Mouse (Mus musculus) right cerebral cortex, postnatal 10 days (tissue): ENCODE data around the gene Tmem251.

Experiments used
- DNase-seq, 2 experiments: peaks; one replicate each; pipeline ENCODE4 v3.0.0; 2021; ENCODE audit warnings: low spot score in 2 of 2

The Tmem251 gene

DNA sequence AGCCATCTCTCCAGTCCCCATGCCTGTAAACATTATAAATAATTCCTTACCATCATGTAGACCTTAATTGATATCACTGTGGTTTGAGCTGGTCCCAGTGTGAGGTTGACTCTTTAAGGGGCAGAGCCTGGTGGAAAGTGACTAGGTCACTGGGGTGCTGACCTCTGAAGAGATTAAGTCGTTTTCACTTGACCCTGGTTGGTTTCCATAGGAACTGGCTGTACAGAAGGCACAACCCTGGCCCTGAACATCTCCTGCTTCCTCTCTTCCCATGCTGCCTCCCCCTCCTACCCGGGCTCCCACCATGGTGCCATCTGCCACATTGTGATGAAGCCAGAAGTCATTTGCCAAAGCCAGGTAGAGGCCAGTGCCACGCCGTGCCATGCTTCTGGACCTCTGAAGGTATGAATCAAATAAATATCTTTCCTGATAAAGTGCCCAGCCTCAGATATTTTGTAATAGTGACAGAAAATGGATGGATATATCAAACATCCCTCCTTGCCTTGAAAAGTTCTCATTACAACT lies 32.6 kb upstream of the Tmem251 start:
- DNase-seq: no peak

GRCm38 (mm10) chr12:102713153-102713865 lies 30.3 kb upstream of the Tmem251 start:
- no peak for DNase-seq

GRCm38 (mm10) chr12:102714116-102714515 lies 29.4 kb upstream of the Tmem251 start:
- no peak for DNase-seq

- DNase-seq: no peak
Measured at GRCm38 (mm10) chr12:102714654-102715395, 28.7 kb upstream of the Tmem251 start.

GRCm38 (mm10) chr12:102719552-102720315 lies 23.8 kb upstream of the Tmem251 start:
- peak in 1 of 2 experiments; percentile 80 for DNase-seq

- no peak for DNase-seq
Measured at GRCm38 (mm10) chr12:102722451-102722850, 21.1 kb upstream of the Tmem251 start.

- no peak for DNase-seq
Measured at GRCm38 (mm10) chr12:102722966-102723365, 20.6 kb upstream of the Tmem251 start.

DNA sequence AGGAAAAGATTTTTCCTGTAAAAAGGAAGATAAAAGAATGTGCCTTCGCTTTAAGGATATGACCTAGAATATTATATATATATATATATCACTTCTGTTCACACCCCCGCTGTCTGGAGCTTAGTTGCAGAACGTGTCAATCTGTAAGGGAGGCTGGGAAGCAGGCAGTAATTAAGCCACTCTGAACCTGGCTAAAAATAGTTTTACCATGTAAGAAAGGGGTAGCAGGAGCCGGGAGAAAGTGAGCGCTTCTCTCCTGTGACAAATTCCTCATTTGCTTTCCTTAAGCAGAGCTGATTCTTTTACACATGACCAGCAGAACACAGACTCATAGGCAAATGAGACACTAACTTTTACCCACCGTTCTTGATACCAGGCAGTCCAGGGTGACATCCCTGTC lies 19.7 kb upstream of the Tmem251 start:
- peak; percentile 64 to 84 for DNase-seq

GRCm38 (mm10) chr12:102725146-102725545 lies 18.4 kb upstream of the Tmem251 start:
- DNase-seq: no peak

DNA sequence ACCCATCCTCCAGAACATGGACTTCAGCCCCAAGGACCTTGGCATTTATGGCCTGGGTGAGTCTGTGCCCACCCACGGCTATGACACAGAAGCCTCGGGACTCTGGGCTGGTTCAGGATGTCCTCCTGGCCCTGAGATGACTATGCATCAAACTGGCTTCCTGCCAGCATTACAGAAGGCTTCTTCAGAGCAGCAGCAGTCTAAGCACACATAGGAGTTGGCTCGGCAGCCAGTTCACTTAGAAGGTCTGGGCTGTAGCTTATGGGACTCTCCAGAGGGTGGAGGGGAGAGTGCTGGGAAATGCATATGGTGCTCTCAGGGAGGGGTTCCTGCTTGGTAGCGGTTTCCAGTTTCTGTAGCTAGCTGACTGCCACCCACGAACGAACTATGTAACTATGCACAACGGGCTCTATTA lies 17.8 kb upstream of the Tmem251 start:
- DNase-seq: peak in 1 of 2 experiments; percentile 68

- DNase-seq: peak; percentile 91 to 94
Measured at GRCm38 (mm10) chr12:102729855-102730797, 13.4 kb upstream of the Tmem251 start.

DNA sequence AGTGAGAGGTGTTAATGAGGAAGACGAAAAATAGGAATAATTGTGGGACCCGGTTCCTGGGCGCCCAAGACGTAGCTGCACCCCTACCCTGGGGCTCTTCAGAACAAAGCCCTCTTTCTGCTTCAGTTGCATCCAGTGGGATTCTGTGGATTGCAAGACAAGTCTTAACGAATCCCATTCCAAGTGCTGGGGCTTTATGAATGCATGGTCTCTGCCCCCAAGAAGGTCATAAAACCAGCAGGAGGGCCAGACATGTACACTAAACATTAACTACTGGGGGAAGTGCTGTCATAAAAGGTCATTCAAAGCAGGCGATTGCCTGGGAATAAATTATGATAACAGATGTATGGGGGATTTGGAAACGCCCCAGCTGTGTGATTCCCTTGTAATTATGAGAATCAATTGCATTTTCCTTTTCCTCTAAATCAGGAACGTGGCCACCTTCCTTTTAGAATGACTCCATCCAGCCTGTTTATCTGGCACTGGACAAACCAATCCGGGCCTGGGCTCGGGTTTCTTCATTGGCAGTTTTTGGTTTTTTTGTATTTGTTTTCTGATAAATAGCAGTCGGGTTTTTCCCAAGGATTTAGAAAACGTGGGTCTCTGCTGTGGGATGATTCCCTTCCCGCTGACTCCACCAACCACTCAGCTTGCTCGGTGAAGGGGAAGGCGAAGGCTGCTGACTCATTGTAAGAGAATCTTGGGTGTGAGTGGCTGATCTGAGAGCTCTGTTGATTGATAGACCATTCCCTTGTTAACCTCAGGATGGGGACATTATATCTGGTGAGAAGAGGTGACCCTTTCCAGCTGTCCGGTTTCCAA lies 12.6 kb upstream of the Tmem251 start:
- no peak for DNase-seq

- DNase-seq: peak; percentile 56 to 57
Measured at GRCm38 (mm10) chr12:102733381-102733780, 10.2 kb upstream of the Tmem251 start.

DNA sequence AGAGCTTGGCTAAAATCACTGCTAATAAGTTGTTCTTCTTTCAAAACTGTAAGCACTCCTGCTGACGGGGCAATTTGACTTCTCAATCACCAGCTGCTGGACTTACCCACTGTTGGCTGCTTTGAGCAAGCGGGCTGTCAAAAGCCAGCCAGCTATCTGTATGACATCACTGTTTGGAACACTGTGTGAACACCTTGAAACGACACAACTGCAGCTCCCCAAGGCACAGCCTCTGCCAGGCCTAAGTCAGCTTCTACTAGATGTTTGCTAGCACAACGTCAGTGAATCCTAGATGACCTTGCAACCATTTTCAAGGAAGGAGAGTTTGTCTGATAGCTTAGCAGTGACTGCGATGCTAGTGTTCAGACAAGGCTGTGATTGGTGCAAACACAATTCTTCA lies 4.5 kb upstream of the Tmem251 start:
- no peak for DNase-seq

- no peak for DNase-seq
Measured at GRCm38 (mm10) chr12:102740285-102740684, 3.3 kb upstream of the Tmem251 start.

DNA sequence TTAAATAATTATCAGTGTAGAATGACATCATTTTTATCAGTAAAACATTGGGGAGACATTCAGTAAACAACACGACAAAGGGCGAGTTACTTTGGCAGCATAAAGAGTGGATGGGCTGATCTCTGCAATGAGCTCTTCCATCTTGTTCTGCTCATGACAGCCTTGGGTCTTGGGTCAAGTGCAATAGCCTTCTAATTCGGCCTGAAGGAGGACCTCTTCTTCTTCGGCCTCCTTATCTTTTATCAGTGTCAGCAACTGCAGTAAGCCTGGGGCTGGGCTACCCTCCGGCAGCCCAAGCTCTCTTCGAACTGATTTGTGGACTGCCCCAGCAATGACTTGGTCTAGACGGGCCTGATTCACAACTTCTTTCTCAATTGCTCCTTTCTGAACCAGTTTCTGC lies 1.5 kb upstream of the Tmem251 start:
- DNase-seq: no peak

- no peak for DNase-seq
Measured at GRCm38 (mm10) chr12:102743036-102743588, 450 bp upstream of the Tmem251 start.

DNA sequence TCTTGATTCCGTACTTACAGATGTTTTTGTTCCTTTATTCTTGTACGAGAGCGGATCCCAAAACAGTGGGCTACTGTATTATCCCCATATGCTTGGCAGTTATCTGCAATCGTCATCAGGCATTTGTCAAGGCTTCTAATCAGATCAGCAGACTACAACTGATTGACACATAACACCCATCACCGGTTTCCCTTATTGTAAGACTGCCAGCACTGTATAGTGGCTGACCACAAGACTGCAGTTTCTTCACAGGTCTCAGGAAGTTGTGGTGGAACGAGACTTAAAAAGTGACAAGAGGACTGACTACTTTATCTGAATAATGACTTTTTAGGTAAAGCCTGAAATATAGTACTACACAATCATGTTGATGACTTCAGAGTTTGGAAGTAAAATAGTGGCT lies 1.3 kb downstream of the Tmem251 start:
- no peak for DNase-seq

DNA sequence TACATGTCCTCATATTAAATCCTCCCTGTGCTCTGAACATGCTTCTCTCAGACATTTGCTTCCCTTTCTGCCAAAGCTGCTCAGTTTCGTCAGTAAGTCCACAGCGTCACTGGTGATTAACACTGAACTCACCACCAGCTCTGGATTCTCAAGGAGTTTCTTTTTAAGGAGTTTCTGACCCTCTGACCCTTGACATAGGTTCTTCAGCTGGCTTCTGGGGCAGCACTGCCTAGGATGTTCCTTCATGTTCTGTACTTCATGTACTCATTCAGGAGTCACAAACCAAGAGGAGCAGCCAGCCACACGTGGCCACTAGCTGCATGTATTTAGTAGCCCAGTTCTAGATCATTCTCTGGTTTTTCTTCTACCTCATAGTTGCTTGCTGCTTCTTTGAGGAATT lies 4.7 kb downstream of the Tmem251 start:
- no peak for DNase-seq

- DNase-seq: peak in 1 of 2 experiments; percentile 50
Measured at GRCm38 (mm10) chr12:102756304-102756703, 12.7 kb downstream of the Tmem251 start.
